Mouse (Mus musculus) layer of hippocampus, adult 8-10 months (tissue): Measurements from ENCODE around the gene Sema4c. TPM values are rescaled to one million over a fixed set of nuclear protein-coding genes. Genes with fewer than 3 reads are reported as not detected.

Experiments
- DNase-seq, 2 experiments: peaks; one replicate each; pipeline ENCODE4 v3.0.0; 2022; ENCODE audit warnings: low spot score in 2 of 2
- total RNA-seq, 4 experiments: library from RNA; stranded (reverse); gene quantifications; 2 replicates each; pipeline ENCODE4 v1.2.4; 2022

Gene Sema4c
- total RNA-seq, 4 experiments from 2014 or later: 13.8 to 18.3 (median 15.1) TPM

DNA sequence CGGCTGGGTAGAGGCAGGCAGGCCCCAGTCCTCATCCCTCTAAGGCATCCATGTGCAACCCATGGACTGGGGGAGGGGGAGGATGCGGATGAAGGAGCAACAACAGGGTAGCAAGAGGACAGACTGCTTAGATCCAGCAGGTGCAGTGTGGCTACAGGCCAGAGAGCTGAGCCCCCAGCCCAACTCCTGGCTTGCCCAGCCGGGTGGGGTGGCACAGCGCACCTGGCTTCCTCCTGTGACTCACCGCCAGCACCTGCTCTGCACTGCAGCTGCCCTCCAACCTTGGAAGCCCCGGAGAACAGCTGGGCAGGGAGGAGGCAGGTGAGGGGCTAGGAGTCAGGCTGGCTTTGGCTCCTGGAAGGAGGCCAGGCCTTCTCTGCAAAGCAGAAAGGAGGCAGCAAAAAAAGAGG lies 21.8 kb upstream of the Sema4c start:
- DNase-seq: no peak

DNA sequence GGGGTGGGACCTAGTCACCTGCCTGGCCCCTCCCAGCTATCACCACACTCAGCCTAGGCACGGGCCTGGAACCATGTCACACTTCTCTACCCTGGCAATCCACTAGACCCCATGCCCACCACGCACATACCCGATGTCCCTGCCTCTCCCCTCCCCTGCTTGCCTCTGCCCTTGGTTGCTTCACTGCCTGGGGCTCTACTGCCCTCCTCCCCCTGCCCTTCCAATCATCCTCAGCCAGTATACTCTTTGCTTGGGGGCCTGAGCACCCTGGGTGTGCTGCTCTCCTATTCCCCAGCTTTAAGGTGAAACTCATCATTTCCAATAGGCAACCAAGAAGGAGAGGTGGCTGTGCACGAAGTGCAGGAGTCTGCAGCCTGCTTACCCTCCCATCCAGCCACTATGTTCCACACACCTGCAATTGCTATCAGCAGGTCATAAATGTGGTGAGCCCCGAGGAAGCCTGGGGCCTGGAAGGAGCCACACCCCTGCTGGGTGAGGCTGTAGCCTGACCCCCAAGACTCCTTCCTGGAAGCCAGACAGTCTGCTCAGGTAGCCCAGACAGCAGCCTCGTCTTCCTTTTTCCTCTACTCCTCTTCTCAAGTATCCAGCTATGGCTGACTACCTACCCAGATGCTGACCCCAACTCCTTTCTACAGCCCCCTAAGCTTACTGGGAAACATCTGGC lies 19.0 kb upstream of the Sema4c start:
- no peak for DNase-seq

DNA sequence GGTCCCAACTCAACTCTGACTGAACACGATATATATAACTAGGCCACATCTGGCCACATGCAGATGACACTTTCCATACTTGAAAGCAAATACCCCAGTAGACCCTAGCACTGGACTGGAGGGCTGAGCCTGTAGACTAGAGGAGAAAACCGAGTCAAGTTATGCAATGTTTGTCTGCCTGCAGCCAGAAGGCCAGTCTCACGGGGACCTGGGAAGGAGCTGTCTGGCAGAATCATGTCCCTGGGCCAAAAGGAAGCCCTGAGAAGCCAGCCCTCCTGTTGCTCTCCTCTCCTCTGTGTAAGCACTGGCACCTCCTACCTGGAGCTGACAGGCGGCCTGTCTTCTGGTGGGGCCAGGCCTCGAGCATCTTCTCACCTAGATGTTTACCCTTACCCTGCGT lies 17.2 kb upstream of the Sema4c start:
- DNase-seq: no peak

DNA sequence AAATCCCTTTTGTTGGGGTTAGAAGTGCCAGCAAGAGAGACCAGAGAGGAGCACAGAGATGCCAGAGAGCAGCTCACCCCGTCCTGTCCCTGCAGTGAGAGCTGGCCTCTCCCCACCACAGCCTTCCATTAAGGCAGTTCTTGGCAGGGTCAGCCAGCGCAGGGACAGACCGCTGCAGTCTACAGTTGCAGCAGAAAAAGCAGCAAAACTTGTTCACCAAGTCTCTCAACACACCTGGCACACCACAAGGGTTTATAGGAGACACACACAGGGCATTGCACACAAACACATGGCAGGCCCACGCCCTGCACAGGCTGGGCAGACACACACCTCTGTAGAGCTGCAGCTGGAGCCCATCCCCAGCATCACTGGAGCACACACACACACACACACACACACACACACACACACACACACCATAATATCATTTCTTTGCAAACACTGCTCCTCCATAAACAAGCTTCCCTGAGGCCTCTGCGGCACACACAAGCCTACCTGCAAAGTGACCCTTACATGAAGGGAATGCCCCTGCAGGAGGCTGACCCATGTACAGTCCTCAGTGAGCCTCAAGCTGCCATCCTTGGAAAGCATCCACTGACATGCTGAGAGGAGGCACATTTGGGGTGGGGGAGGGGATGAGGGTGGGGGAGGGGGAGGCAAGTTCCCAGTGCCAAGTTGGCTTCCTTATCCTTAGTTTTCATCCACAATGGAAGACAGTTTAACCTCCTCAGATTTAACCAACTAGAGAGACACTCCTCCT lies 16.2 kb upstream of the Sema4c start:
- no peak for DNase-seq

DNA sequence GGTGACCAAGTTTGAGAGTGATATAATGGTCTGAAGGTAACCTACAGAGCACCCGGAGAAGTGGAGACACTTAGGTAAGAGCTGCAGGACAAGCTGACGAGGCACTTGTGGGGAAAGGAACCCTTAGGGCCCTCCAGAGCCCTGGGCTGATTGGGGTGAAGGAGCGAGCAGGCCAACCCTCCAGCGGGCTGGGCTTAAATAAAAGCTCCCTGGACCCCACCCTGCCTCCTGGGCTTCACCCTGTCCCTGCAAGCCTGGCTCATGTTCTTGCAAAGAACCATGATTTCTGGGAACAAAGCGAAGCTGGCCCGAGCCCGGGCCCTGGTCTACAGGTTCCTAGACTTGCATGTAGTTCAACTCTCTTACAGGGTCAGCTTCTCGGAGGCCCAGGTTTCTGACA lies 15.4 kb upstream of the Sema4c start:
- no peak for DNase-seq

DNA sequence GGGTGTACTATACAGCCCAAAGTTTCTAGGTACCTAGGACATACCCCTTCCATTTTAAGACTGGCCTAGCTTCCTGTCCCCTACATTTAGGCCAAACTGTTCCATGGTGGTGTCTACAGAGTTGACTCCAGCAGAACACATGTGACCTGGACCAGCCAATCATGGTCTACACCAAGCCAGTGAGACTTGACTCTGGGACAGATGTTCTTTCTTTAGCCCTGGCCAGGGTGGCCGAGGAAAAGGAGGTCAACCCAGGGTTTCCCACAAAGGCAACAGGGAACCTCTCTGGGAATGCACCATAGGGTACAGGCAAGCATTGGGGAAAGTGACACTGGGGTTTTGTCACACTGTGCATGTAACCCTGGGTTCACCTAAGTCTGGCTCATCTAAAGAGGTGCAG lies 14.6 kb upstream of the Sema4c start:
- DNase-seq: no peak

DNA sequence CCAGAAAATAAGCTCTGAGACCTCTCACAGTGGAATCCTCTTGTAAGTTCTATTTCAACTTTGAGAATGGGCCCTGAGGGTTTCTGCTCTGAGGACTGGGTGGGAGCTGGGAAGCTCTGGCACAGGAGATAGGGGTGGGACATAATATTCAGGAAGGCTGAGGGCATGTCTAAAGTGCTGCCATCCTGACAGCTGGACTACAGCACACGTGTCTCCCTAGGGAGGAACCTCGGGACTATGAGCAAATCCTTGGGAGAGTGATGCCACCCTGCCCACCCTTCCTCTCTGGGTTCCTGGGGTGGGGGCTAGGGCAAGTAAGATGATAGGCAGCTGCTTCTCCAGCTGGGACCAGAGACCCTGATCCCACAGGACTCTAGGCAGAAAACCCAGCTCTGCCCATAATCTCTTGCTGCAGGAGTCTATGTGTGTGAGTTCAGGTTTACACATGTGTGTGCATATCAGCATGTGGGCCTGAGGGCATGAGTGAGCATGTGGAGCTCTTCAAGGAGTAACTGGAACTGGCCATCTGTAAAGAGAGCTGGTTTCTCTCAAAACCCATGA lies 14.1 kb upstream of the Sema4c start:
- no peak for DNase-seq

DNA sequence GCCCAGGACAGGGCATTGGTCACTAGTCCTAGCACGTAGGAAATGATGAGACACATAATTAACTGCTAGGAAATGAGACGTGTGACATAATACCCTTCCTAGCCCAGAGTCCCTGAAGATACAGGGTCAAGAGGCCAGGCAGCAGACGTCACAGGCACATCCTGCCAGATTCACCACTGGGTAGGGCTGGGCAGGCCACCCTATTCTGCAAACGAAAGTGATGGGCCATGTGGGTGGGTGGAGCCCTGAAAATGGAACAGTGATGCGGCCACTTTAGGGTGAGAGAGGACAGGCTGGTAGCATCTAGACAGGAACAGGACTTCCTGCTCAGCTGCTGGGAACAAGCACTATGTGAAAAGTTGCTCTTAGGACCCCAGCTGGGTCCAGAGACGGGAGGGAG lies 13.5 kb upstream of the Sema4c start:
- no peak for DNase-seq

DNA sequence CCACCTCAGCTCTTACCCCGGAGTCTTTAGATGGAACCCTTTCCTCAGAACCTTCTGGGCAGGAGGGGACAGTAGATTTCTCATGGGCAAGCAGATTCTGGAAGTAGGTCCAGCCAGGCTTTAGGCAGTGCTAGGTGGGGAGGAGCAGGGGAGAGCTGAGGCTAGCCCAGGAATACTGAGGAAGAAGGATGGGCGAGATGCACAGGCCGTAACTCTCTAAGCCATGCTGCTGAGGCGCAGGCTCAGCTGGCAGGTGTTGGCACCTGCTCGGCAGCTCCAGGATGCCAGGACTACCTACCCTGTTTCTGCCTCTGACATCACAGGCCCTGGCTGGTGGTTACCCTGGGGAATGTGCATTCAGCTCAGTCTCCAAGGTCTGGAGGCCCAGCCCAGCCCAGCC lies 12.2 kb upstream of the Sema4c start:
- no peak for DNase-seq

DNA sequence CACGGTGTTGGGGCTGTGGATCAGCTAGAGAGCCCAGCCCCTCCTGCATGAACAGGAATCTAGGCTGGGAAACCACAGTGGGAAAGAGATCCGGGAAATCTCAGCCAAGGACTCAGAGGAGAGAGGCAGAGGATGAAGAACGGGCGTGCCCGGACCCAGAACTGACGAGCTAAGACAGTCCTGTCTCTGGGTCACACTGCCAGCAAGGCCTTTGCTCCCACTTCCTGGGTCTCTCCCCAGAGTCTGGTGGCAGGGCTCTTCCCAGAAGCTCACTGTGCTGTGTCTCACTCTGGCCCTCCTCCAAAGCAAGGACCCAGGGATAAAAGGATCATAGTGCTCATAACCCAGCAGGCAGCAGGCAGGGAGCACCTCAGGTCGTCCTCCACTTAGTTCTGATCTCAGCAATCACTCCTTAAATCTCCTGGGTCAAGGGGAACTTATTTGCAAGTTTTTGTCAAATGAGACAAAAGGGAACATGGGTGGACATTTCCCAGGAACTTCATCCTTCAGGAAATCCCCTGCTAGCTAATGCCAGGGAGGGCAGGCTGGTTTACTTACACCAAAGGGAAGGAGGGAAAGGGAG lies 11.6 kb upstream of the Sema4c start:
- DNase-seq: no peak

DNA sequence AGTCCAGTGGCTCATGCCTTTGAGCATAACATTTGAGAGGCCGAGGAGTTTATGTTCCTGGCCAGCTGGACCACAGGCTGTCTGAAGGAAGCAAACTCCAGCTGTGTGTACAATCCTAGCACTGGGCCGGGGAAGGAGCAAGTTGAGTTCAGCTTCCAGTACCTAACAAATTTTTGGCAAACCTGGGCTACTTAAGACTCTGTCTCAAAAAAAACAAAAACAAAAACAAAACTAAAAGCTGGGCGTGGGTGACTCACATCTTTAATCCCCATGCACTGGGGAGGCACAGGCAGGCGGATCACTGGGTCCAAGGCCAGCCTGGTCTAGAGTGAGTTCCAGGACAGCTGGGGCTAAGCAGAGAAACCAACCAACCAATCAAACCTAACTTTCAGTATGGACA lies 10.6 kb upstream of the Sema4c start:
- no peak for DNase-seq

DNA sequence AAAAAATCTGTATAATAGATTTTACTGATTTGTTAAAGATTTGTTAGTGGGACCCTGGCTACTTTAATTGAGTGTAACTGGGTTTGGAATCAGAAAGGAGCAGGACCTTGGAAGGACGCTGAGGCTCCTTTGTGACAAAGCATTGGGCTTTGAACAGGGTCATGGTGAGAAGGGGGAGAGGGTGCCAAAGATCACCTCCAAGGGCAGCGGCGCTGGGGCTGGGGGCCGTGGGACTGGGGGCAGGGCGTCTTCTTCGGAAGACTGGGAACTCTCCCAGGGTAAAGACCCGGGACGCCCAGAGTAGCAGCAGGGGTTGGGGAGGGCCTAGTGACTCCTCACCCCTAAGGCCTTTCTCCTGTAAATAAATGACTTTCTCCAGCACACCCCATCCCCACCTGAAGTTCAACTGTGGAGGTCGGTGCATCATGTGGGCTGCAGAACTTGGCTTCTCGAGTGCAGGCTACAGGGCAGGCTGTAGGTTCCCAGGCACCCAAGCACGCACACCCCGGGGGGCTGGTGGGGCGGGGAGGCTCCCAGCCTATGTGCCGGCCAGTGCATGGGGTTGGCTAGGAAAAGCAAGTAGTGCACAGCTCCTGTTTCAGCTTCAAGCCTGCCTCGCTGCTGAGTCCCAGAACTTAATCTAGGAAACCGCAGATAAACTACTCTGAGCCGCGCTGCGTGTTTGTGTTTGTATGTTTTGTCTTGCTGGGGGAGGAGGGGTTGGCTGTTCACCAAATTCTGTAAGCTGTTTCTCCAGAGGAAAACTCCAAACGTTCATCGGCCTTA lies 9.9 kb upstream of the Sema4c start:
- DNase-seq: no peak

DNA sequence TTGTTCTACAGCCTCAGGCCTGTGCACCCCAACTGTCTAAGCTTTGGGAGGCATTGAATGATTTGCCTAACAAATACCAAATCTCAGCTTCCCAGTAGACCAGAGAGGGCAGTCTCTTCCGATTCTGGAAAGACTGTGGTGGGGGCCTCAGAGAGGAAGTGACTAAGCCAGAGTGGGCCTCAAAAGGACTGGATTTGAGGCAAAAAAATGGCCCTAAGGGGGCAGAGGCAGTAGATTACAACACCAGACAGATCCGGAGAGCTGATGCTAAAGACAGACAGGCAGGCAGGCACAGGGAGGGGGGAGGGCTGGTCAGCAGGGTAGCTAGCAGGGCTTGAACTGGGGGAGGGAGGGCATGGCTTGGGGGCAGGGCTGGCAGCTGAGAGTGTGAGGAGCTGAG lies 8.3 kb upstream of the Sema4c start:
- DNase-seq: no peak

DNA sequence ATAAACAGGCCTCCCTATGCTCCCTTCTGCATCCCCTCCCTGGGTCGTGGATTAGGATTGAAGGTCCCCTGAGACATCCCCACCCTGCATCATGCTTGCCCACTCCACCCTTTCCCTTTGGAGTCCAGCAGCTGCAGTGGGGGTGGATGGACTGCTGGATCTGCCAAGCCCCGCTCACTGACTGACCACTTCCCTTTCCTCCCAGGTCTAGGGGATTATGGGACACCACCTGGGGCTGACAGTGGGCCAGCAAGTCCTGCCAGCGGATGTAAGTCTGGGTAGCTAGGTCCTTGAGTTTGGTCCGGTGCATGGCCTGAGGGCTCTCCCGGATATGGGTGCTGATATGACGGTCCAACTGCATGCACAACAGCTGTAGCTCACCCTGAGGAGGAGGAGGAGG lies 6.0 kb upstream of the Sema4c start:
- no peak for DNase-seq

DNA sequence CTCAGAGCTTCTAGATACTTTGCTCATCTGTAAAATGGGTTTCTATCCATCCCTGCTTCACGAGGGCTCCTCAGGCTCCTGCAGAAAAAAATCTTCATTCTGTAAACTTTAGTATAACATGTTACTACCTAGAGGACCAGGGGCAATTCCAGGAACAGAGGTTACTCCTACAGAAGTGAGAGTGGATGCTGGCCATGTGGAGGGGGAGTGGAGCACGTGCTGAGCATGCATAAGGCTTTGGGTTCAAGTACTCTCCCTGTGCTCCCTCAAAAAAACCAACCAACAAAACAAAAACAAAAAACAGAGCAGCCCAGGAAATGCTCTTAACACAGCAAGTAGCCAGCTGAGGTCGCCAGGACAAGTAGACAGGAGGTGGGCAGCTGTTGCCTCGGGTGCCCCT lies 5.5 kb upstream of the Sema4c start:
- DNase-seq: no peak

DNA sequence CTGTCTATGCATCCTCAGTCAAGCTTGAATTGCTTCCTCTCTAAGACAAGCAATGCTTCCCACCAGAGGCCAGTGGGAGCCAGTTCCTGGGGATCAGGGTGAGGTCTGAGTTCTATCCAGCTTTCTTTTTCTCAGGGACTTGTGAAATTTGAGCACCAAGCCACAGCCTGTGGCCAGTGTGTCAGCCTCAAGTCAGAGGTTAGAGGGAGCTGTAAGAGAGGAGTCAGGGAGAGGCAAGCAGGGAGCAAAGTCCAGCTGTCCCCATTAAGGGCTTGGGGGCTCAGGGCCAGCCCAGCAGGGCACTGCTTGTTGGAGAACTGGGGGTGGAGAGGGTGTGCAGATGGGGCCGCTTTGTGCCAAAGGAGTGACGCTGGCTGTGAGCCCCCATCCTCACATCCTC lies 5.0 kb upstream of the Sema4c start:
- DNase-seq: no peak

DNA sequence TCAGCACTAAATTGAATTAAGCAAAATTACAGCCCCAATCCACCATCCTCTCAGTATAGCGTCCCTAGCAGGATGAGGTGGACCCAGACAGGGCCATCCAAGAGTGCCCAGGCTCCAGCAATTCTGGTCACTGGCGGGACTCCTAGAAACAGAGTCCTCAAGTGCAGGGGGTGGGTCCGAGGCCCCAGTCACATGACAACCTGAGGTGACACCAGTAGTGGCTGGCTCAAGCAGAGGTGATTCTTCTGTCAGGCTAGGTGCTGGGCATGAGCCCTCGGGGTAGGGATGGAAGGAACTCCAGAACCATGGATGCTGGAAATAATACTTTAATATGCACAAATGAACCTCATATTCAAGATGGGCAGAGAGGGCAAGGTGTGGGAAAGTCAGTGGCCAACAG lies 4.2 kb upstream of the Sema4c start:
- no peak for DNase-seq

DNA sequence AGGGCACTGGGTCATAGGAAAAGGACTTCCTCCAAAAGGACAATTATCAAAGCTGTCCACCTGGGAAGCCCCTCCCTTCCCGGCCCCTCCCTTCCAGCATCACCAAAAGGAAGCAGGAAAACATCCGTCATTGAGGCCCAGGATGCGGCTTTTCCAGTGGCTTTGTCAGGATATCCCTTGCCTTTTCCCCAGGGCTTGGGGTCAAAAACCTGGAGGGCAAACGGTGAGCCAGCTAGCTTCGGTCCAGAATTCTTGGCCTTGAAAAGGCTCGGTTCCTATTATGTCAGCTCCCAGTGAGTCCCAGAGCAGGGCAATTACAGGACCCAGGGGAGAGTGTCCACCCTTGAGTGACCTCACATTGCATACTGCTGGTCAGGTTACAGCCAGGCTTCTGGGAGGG lies 2.8 kb upstream of the Sema4c start:
- DNase-seq: no peak

DNA sequence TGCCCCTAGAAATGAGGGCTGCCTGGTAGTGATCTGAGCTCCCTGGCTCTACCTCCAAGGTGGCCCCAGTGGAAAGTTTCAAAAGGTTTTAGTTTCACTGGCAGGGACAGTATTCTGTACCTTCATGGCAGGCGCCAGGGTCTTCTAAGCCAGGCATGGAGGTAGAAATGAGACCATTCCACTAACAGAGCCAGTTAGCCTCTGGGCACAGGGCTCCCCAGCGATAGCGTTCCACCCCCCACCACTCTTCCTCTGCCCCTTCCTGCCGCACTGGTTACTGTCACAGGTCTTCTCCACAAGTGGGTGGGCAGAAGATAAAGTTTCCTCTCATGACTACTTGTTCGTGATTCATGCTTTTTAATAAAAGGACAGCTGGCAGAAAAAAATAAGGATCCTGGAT lies 1.7 kb upstream of the Sema4c start:
- no peak for DNase-seq

DNA sequence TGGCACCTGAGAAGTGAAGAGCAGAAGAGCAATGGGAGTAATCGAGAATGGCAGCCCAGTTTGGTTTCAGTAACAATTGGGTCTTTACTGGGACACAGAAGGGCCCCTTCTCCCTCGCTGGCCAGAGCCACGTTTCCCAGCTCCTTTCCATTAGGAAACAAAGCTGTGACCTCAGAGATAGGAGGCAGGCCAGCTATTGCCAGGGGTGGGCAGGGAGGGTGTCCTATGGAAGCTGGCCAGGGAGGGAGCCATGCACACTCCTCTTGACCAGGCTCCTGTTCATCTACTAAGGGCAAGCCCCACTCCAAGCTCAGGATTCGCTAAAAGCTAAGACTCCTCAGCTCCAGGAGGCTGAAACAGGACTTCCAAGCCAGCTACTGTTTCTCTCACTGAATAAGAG lies 1.1 kb upstream of the Sema4c start:
- no peak for DNase-seq

DNA sequence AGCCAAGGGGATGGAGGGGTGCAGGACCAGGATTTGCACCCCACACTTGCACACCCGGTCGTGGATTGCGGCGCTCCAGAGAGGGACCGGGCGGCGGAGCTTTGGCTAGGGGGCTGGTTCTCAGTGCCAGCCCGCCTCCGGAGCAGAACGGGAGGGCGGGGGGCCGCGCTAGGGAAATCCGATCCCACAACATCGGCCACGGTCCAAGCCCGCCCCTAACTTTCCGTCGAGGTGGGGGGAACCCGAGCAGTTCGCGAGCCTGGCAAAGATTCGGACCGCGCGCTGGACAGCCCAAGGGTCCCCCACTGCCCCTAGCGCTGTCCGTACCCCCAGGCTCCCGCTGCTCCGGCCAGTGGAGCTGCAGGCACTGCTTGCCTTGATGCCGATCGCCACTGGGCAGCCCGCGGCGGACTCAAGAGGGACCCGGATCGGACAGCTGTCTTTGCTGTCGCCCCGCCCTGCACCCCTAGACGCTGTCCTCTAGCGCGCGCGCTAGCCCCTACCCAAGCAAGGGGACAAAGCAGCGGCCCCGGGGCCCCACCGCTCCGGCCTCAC lies 615 bp downstream of the Sema4c start:
- DNase-seq: peak; percentile 47 to 69
